Mouse (Mus musculus) stomach, postnatal 0 days (tissue): ENCODE measurements at regions not wholly inside any gene's neighbourhood (a gene's known extent, or its start where the extent isn't known, plus 50 kb on each side); places are given as distances from the start of the nearest gene placed in this dataset.

Experiments used
- CTCF ChIP-seq: IDR thresholded peaks from 2 replicates; pipeline ENCODE4 v1.5.1; 2016; ENCODE audit warnings: antibody characterized with exemption, low read depth, mild to moderate bottlenecking, moderate library complexity
- EP300 ChIP-seq: optimal IDR thresholded peaks from 2 replicates; pipeline ENCODE3; 2016; ENCODE audit warnings: antibody characterized with exemption

GRCm38 (mm10) chr10:109479941-109480340, 469.2 kb upstream of the Syt1 start:
- TF ChIP-seq CTCF: no peak
- no peak for TF ChIP-seq EP300
